Mouse (Mus musculus): ENCODE measurements around the gene Smg9.
A peak's percentile ranks its signal among the peaks of the same experiment; 100 is the strongest.

Gene Smg9

DNA sequence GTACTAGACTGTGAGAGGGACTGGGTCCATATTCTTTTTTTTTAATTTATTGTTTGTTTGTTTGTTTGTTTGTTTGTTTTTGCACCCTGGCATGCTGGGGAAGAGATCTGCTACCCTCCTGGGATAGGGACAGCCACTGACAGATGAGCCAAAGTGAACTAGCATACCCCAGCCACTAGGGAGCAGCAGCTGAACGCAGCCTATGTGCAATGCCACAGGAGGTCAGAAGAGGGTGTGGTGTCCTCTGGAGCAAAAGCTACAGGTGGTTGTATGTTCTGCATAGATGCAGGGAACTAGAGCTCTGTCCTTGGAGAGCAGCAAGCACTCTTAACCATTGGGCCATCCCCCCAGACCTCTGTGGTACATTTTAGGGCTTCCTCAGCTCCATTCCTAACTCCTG lies 42.4 kb downstream of the Smg9 start:
- no peak for DNase-seq (ENCODE audit: low spot score in 2 of 2)

DNA sequence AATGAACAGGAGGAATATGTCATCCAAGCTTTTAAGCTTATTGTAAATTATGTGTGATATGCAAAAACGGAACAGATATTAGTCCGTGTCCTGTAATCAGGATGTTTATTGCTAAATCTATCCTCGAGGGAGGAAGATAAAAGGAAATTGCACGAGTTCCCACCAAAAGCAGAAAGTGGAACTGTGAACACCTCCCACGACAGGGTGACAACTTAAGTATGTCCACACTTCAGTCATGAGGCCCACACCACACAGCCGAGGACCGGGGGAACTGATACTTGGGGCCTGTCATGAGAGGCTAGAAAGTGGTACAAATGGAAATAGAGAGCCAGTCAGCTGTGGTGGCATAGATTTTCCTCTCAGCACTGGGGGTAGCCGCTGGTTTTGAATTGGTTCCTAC lies 42.9 kb downstream of the Smg9 start:
- DNase-seq (ENCODE audit: low spot score in 2 of 2), result no peak

DNA sequence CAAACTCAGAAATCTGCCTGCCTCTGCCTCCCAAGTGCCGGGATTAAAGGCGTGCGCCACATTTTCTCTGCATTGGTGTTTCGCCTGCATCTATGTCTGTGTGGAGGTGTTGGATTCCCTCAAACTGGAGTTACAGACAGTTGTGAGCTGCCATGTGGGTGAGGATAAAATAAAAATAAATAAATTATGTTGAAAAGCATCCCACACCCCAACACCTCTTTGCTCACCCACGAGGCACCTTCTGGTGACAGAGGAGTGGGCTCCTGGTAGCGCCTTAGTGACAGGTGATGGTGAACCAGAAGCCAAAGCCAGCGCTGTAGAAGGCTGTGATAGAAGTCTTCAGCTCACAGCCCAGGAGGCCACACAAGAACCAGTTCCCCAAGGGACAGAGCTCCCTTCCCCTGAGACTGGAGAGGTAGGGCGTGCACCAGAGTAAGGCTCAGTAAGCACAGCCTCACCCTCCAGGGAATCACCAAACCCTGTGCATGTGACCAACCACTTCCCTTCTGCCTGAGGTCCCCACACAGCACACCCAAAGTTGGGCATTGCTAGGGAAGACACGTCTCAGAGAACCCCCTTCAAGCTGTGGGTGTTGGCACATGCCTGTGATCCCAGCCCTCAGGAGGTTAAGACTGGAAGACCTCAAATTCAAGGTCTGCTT lies 46.0 kb downstream of the Smg9 start:
- no peak for DNase-seq (ENCODE audit: low spot score in 2 of 2)

DNA sequence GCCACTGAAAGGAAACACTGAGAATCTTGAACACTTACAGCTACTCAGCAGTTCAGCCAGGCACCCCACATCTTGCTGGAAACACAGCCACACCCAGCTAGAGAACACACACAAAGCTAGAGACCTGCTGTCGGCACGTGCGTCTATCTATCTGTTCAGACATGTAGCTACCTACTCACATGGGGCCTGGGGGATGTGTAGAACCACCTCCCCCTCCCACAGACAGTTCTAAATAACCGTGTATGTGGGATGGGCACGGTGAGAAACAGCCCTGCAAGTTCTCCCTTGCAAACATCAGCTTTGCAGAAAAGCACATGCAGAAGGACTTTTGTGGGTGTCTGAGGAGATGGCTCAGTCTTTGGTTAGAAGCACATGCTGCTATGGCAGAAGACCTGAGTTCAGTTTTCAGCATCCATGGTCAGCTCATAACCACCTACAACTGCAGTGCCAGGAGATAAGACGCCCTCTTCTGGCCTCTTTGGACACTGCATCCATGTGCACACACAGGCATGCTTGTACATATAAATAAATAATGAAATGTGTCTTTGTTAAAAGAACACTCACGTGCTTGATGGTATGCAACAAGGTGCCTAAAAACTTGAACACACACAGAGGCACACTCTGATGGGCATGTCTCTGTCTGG lies 47.4 kb downstream of the Smg9 start:
- peak; percentile 71 to 89 for DNase-seq (ENCODE audit: low spot score in 2 of 2)

DNA sequence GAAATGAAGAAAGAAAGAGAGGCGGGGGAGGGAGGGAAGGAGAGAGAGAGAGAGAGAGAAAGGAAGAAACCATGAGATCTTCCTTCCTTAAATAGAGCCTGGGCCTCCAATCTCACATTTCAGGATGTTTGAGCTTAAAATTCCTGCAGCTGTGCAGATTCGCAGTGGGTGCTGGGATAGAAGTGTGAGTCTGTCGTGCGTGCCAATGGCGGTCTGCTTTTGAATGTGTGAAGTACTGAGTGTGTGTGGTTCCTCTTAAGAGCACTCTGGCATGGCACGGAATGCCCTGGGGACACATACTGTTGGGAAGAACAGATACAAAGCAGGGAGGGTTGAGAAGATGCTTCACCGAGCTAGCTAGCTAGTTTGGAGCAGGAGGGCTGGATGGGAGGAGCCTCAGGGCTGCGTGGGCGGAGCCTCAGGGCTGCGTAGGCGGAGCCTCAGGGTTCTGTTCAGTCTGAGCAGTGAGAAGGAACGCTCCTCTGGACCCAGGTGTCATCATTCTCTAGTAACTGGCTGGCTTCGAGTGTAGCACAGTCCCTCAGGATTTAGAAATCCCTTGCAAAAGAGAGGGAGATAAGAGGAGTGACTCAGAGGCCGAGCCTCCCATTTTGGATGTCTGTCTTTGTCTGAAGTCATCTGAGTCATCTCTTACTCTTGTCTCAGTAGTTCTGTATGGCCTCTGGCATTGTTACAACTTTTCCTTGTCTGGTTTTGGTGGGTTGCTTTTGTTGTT lies 49.5 kb downstream of the Smg9 start:
- peak in 1 of 2 experiments; percentile 63 for DNase-seq (ENCODE audit: low spot score in 2 of 2)

DNA sequence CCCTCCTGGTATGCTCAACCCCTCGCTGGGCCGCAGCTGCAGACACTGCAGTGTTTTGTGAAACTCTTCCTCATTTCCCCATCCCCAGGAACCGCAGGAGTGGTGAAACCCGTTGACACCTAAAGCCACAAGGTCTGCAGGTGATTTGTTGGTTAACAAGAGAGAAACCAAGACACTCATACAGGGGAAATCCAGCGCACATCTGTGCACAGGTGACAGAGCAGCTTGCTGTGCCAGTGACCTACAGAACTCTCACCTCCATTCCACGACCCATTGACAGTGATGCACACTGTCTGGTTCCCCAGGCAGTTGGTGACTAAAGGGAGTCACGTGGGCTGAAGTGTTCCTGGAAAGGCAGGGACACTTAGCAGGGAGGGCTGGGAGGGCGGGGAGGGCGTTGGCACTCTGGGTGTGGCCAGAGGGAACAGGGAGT lies 51.2 kb downstream of the Smg9 start:
- no peak for DNase-seq (ENCODE audit: low spot score in 2 of 2)

DNA sequence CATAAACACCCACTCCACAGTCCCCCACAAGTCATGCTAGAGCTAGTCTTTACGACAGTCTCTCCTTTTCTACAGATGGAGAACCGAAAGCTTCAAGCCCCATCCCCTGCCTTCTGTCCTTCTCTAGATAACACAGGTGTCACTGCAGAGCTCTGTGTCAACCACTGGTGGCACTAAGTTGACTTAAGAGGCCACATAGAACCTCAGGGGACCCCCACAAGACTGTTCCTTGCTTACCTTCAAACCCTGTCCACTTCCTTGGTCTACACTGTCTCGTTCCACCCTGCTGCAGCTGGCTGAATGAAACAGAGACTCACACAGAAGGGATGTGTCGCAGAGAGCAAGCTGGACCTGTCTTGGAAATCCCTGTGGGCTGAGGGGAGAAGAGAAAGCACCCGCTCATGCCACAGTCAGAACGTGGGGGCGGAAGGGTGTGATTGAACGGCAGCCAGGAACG lies 52.5 kb downstream of the Smg9 start, which contains the start of gene Irgc1:
Gene Irgc1 (minus strand): TSS at position 443 of the 457 bp plus-strand sequence.
- no peak for DNase-seq (ENCODE audit: low spot score in 2 of 2)

DNA sequence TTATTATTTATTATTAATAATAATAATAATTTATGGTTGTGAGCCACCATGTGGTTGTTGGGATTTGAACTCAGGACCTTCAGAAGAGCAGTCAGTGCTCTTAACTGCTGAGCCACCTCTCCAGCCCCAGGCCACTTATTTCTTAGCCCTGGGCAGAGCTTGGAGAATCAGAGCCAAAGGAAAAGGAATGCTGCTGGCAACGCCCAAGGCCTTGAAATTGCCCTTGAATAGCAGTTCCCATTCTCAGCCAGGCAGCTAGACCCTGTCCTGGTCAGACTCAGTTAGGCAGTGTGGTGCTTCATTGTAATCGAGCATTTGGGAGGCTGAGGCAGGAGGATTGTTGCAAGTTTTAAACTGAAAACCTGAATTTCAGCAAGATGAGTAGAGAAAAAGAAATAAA lies 54.8 kb downstream of the Smg9 start:
- no peak for DNase-seq (ENCODE audit: low spot score in 2 of 2)

DNA sequence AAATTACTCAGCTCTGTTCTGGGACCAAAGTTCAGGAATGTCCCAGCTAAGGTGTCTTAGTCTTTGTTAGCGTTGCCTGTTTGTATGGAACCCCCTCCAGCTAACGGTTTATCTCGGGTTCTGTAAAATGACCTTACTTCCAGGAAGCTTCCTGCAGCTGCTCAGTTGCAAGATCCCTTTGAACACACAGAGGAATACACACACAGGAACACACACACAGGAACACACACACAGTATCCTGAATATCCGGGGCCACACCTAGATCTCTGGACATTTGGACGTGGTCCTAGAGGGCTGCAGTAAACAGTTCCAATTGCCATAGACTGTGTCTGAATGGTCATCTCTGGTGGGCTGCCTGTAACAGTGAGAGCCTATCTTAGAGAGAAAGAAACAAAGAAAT lies 56.3 kb downstream of the Smg9 start:
- DNase-seq (ENCODE audit: low spot score in 2 of 2), result no peak

DNA sequence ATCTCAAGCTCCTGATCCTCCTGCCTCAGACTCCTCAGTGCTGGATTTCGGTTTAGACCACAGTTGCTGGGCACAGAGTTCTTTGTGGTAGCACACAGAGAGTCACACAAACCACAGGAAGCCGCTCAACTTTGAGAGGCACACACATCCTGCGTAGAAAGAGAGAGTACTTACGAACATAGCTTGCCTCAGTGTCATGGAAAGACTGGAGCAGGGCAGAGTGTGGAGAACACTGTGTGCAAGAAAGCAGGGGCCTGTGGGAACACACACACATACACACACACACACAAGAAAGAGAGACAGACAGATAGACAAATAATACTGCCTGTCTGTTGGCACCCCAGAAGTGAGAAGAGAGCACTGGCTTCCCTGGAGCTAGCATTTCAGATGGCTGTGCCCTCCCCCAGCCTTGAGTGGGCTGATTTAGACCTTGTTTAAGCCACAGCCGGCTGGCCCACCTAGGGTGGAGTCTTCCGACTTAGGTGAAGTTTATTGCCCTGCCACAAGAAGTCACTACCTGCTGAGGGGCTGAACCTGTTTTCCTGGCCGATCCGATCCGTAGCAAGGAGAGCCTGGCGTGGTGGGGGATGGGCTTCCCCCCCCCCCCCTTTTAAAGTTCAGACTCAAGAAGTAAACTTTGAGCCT lies 58.4 kb downstream of the Smg9 start:
- no peak for DNase-seq (ENCODE audit: low spot score in 2 of 2)

DNA sequence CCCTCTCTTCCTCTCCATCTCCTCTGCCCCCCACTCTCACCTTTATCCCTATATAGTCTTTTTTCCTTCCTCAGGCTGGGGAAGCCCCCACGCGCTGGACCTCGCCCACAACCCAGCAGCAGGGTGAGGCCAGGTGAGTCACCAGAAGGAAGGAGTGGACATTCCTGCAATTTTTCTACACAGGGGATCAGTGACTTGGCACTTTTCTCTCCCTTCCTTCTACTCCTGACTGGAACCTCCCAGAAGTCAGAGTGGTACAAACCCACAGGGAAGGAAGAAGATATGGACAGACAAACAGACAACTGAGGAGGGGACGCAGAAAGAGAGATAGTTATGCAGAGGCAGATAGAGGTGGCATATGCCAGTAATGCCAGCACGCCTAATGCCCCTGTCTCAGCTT lies 60.0 kb downstream of the Smg9 start:
- no peak for DNase-seq (ENCODE audit: low spot score in 2 of 2)

DNA sequence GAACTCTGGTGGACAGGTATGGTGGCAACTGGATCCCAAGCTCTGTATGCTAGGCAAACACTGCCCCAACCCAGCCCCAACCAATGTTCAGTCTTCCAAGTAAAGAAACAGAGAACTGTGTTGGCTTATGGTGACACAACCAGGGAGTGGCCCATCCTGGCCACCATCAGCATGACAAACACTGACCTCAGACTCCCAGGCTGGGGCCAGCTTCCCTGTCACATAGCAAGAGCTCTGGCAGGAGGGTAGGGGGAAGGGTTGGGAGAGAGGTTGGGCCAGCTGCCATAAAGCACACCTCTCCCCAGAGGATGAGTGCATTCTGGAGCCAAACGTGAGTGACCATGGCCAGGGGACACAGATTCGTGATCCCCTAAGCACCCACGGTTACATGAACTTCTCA lies 60.4 kb downstream of the Smg9 start:
- DNase-seq (ENCODE audit: low spot score in 2 of 2), result no peak

DNA sequence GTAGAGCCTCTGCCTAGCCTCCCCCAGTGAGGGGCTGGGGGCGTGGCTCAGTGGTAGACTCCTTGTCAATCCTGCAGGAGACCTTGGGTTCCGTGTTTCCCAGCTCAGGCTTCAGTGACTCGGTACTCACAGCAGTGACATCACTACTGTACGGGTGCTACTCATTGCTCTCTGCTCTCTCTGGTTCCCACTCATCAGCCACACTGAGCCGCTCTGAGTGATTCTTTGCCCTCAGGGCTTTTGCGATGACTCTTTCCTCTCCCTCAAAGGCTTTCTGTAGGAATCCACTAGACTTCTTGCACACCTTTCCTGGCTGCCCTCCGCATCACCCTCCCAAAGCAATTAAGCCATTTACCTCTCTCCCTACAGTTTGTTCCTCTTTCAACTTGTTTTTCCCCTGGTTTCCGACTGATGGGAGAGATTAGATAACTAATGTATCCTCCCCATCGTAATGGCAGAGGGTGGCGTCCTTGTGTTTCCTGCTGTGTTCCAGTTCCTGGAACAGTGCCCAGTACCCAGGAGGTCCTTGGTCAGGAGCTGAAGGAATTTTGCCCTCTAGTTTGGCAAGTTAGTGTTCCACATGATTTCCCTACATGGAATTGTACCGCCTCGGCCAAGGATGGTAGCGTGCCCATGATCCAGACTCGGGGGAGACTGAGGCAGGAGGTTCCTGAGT lies 62.1 kb downstream of the Smg9 start:
- DNase-seq (ENCODE audit: low spot score in 2 of 2), result no peak

DNA sequence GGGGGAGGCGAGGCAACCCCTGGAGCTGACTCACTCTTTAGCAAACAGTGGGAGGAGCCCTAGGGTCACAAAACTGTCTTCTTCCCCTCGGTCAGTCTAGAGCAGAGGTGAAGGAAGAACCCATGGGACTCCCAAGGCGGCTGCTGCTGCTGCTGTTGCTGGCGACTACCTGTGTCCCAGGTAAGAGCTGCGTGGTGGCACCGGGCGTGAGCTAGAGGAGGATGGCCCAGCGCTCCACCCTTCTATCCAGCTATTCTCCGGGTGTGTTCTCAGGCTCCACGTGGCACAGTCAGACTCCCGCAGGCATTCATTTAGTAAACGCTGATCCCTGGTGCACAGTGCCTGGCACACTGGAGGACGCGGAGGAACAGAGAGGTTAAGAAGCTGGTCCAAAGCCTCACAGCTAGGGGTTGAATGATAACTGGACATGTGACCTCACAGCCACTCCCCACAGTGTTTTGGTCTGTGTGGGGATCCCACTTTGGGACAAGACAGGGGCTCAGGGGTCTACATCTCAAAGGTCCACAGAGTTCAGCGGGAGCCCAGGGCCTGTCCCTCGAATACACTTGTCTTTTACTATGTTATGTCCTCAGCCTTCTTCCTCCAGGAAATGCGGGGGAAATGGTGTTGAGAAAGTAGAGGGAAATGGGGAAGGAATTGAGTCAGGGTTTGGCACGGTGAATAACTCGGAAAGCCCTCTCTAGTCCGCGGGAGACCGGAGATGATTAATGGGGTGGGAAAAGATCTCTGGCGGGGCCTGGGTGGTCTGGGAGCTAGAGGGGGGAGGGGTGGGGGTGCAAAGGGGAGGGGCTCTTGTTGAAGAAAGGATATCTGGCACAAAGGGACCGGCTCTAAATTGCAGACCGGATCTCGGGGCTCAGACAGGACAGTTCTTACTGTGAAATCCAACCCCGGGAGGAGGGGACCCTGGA lies 63.2 kb downstream of the Smg9 start, which contains the start of gene Plaur:
Gene Plaur (plus strand): TSS at position 97 of the 932 bp plus-strand sequence.
- DNase-seq (ENCODE audit: low spot score in 2 of 2), result no peak

DNA sequence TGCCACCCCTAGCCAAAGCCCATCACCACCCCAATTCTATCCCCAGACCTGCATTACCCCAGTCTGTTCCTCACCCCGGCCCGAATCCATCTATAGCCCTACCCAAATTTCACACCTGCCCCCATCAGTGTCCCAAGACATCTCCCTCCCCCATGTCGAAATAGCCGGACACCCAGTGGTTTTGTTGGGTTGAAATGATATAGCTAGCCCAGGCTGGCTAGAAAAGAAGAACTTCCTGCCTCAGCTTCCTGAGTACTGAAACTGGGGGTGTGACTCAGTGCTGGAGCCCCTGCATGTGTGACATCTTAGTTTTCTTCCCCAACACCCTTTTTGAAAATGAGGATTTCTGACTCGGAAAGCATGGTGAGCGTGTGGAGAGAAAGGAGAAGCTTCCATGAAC lies 67.4 kb downstream of the Smg9 start:
- DNase-seq (ENCODE audit: low spot score in 2 of 2), result no peak

DNA sequence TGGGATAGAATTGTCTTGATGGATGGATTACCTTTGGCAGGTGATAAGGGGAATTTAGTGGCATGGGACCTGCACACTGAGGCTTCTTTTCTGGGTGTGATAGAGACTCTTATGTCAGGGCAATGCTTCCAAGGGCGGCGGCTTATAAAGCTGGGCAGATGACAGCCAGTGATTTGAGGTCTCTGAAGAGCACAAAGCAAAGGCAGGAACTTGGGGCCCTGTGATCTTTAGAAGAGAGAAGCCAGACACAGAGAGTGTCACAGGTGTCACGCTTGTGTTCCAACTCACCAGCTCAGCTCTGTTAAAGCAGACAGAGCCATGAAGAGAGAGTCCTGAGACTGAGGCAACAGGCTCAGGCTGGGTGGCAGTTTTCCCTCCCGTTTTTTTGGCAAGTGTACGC lies 68.5 kb downstream of the Smg9 start:
- no peak for DNase-seq (ENCODE audit: low spot score in 2 of 2)

DNA sequence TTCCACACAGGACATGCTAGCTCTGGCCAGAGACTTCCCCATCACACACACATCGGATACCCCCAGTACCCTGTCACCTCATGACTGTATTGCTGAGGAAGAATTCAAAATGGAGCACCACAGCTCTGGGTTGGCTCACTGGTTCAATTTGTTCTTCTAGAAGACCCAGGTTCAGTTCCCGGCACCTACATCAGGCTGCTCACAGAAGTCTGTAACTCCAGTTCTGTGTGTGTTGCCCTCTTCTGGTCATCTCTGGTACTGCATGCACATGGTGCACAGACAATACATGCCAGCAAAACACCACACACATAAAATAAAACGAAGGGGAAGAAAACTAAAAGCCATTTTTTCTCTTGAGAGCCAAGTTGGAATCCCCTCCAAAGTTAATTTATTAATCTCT lies 69.7 kb downstream of the Smg9 start:
- no peak for DNase-seq (ENCODE audit: low spot score in 2 of 2)

DNA sequence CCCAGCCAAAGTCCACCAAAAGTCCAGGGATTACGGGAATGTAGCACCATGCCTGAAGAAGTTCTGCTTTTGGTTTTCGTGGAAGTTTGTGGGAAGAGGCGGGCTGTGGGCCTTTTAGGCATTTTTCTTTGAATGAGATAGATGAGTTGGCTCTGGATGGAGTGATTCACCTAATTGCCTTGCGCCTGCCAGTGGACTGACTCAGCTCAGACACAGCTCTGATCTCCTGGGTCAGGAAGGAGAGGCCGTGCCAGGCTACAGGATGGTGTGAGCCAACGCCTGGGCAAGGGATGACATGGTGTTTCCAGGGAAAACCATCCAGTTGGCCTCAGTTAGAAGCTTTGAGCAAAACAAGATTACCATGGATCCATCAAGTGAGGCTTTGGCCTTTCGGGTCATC lies 70.9 kb downstream of the Smg9 start:
- no peak for DNase-seq (ENCODE audit: low spot score in 2 of 2)
